Mouse (Mus musculus): ENCODE measurements around the gene Trap1.
A peak's percentile ranks its signal among the peaks of the same experiment; 100 is the strongest.
"Not testable (repeated sequence)": the region's sequence is repeated elsewhere in the genome, so short reads cannot be mapped to it uniquely, and the experiment has no call there.

The Trap1 gene

DNA sequence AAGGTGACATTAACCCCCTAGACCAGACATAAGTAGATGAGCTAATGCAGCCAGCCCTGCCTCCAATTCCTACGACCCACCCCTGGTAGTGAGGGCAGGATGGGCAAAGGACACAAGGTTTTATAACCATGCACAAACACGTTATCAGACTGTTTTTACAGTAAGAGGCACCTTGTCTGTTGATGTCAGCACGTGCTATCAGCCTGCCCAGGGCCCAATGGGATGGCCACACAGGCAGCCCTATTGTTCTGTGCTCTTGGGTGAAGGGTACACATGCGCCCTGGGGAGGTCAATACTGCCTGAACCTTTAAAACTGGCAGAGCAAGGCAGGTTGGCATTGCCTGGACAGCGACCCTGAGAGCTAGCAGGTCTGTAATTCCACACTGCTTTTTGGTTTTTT, 40.8 kb downstream of the Trap1 start, which contains the start of gene Dnase1:
Dnase1 (plus strand) TSS at position 136 of the 400 bp plus-strand sequence.
- DNase-seq (ENCODE audit: low spot score in 2 of 2), result no peak

DNA sequence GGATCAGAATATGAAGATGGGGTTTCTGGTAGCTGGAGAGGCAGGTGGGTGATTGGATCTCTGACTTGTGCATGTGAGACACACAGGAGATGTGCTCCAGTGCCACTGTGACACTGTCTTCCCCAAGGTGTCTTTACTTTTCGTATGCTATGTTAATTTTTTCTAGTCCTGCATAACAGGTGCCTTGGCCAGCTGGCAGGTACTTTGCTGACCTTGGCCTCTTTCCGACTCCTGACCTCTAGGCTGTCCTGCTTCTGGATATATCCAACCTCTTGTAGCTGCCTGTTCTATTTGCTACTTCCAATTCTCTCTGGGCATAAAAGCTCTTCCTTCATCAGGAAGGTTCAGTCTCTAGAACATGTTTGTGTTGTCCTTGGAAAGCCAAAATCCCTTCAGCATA, 42.1 kb downstream of the Trap1 start:
- no peak for DNase-seq (ENCODE audit: low spot score in 2 of 2)

DNA sequence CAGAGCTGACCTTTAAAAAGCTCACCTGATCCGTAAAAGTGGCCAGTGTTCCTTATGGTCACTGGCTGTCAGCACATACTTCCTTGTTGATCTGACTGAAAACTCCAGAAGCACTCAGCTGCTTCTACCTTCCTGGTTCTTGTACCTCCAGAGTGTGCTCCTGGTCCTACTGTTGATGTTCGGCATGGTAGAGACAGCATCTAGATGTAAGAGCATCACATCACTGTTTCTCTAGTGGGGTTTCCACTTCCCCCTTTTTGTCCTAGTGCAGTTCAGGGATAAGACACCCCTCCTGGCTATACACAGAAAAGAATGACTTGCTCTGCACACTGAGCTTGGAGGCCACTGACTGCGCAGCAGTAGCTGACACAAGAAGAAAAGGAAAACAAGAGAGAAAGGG, 43.2 kb downstream of the Trap1 start:
- no peak for DNase-seq (ENCODE audit: low spot score in 2 of 2)

DNA sequence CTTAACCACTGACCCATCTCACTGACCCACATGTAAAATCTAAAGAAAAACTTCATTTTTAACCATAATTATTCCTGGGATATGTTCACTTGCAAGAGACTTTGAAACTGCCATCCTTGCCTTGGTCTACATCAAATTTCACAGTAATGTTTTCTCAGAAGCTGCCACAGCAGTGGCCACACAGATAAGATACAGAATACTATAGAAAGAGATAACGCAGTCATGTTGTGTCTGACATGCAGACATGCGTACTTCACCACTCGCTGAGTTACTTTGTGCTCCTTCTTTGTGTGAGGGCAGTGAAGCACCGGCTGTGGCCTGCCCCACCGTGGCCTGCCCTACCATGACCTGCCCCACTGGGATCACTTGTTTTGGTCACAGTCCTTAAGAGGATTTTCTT, 43.7 kb downstream of the Trap1 start:
- DNase-seq (ENCODE audit: low spot score in 2 of 2), result no peak

DNA sequence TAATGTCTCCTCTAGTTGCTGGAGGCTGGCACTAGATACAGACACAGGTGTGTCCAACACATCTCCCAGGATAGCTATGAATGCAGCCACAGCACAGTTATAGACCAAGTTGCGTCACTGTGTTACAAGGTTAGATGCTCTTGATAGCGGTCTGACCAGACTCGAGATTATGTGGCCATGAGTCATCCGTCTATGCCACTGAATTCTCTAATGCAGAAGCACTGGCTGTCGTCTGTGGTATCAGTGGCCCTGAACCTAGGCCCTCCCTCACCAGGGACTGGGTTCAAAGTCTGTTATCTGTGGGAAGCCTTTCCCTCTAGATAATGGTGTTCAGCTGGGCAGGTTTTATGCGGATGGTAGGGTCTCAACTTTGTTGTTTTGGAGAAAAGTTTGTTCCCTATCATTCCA, 45.3 kb downstream of the Trap1 start:
- DNase-seq (ENCODE audit: low spot score in 2 of 2), result peak; percentile 8 to 21

DNA sequence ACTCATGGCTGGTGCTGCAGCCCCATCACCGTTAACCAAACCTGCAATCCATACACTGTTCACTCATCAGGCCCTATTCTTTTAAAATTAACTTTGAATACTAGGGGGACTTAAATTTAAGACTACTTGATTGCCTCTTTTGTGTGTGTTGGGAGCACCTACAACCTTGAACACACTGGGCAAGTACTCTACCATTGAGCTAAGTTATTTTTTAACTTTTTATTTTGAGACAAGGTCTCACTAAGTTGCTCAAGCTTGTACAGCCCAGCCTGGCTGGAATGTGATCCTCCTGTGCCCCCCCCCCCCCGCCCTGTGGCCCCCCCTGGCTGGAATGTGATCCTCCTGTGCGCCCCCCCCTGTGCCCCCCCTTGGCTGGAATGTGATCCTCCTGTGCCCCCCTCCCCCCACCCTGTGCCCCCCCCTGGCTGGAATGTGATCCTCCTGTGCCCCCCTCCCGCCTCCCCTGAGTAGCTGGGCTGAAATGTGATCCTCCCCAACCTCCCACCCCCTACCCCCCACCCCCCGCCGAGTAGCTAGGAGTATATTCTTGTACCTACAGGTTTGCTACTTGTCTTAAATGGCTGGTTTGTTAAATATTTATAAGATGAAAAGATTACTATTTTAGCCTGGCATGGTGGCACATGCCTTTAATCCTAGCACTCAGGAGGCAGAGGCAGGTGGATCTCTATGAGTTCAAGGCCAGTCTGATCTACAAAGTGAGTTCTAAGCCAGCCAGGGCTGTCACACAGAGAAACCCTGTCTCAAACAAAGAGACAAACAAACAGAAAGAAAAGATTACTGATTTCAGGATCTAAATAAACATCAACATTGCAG, 46.0 kb downstream of the Trap1 start:
- DNase-seq (ENCODE audit: low spot score in 2 of 2), result no peak

DNA sequence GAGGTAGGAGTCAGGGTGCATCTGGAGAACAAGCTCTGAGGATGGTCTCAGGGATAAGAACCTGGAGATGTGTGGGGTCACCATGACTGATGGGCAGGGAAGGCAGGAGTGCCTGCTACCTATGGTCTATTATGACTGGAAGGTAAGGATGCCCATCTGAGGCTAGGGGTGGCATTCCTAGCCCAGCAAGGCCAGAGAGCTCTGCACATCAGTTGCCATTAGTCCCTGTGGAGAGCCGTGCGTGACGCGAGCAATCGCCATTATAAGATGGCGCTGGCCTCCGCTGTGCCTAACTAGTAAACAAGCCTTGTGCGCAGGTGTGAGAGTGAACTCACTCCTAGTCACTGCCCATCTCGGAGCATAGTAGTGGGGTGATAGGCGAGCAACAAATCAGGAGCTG, 47.1 kb downstream of the Trap1 start:
- DNase-seq (ENCODE audit: low spot score in 2 of 2), result no peak

DNA sequence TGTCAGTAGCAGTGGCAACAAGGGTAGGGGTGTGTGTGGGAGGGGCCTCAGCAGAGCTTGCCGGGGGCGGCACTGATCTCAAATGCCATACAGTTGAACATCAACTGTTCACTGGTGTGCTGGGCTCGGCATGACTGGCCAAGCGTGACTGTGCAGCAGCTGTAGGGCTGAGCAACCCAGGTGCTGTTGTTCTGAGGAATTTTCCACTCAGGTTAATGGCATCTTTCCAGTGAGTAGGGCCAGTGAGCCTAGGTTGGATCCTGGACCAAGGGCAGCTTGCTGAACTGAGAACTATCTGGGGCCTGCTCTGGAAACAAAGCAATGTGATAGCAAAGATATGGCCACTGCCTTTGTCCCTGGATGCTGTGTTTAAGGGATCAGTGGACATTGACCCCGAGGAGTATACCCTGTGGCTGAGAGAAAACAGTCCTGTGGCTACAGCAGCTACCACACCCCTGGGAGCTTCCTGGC, 48.2 kb downstream of the Trap1 start:
- DNase-seq (ENCODE audit: low spot score in 2 of 2), result no peak

DNA sequence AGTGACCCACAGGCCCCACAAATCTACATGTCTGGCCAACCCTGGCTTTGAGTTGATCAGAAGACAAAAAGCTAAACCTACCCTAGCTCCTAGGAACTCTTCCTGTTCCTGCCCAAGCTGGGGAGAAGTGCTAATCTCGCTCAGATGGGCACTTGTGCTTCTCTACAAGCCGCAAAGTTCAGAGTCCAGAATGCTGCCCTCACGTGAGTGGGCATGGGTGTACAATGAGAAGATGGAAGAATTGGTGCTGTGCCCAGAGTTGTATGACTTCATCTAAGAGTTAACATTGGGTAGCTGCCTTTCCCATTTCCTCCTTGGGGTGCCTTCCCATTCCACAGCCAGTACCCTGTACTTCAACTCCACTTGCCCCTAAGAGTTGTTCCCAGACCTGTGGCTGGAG, 50.4 kb downstream of the Trap1 start:
- no peak for DNase-seq (ENCODE audit: low spot score in 2 of 2)

DNA sequence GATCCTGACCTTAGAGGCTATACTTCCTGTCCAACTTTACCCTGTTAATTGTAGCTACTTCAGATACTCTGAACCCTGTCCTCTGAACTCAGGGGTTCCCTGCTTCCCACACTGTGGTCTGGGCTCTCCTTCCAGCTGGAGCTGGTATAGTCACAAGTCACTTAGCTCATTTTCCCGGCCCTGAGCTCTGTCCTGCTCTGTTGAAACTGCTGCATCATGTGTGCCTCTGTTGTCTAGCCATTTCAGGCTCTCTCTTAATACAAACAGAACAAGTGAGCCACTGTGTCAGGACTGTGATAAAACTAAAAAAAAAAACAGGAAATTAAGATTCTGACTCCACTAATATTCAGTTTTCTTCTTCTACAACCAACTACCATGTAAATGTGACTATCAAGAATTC, 51.0 kb downstream of the Trap1 start:
- no peak for DNase-seq (ENCODE audit: low spot score in 2 of 2)

DNA sequence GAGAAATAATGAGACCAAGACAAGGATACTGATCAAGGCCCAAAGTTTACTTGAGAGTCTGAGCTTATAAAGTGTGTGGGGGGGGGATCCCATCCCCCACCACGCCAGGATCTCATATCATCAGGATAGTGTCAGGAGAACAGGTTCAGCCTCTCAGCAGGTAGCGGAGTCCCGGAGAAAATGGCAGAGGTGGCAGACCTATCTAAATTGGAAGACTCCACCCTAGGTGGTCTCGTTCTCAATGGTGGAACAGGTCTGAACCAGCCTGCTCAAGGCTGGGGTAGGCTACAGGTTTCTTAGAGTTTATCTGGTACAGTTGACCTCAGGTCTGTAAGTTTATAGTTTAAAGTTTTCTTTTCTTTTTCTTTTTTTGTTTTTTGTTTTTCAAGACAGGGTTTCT, 54.9 kb downstream of the Trap1 start:
- no peak for DNase-seq (ENCODE audit: low spot score in 2 of 2)

DNA sequence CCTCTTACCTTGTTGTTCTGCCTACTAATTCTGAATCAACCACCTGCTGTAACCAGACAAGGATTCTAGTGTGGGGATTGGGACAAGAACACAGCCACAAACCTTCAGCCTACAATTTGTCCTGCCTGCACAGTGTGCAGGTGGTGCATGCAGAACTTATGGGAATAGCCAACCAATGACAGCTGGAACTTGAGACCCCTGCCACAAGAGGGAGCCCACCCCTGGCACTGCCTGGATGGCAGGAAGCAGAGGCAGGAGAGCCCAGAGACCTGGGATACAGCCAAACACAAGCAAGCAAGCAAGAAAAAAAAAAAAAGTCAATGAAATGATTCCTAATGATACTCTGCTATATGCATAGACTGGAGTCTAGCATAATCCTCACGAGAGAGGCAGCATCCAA, 56.4 kb downstream of the Trap1 start:
- no peak for DNase-seq (ENCODE audit: low spot score in 2 of 2)

DNA sequence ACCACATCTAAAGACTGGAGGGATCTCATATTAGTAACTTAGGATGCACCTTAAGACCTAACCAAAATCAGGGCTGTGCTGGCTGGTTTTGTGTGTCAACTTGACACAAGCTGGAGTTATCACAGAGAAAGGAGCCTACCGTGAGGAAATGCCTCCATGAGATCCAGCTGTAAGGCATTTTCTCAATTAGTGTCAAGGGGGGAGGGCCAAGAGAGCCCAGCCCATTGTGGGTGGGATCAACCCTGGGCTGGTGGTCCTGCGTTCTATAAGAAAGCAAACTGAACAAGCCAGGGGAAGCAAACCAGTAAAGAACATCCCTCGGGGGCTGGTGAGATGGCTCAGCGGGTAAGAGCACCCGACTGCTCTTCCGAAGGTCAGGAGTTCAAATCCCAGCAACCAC, 60.2 kb downstream of the Trap1 start:
- DNase-seq (ENCODE audit: low spot score in 2 of 2), result not testable (repeated sequence)

DNA sequence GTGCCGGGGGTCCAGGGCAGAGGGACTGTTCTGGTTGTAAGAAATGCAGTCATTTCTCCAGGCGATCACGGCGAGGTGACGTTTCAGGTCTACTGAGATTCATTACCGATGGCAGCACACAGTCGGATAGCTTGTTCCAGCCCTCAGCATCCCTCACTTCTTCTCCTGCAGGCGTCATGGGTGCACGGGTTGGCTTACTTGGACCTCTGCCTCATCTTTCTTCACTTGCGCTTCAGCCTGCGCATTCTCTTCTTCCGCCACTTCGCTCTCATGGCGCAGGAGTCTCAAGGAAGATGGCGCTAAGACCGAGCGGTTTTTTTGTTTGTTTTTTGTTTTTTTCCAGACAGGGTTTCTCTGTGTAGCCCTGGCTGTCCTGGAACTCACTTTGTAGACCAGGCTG, 60.8 kb downstream of the Trap1 start:
- not testable (repeated sequence) for DNase-seq (ENCODE audit: low spot score in 2 of 2)

DNA sequence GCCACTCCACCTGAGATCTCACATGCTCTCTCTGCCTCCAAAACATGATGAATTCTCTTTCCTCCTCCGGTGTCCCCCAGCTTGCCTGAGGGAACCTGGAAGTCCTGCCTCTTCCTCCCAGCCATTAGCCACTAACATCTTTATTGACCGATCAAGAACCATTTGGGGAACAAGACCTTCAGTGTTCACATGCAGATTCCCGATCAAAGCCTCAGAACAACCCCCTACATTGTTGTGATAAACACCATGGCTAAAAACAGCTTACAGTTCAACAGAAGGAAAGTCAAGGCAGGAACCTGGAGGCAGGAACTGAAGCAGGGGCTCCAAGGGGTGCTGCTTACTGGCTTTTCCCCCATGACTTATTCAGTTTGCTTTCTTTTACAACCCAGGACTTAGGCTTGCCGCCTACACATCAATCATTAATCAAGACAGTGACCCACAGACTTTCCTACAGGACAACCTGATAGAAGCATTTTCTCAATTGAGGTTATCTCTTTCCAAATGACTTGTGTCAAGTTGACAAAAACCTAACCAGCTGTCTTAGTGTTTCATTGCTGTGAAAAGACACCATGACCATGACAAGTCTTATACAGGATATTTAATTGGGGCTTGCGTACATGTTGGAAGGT, 63.5 kb downstream of the Trap1 start:
- DNase-seq (ENCODE audit: low spot score in 2 of 2), result no peak

DNA sequence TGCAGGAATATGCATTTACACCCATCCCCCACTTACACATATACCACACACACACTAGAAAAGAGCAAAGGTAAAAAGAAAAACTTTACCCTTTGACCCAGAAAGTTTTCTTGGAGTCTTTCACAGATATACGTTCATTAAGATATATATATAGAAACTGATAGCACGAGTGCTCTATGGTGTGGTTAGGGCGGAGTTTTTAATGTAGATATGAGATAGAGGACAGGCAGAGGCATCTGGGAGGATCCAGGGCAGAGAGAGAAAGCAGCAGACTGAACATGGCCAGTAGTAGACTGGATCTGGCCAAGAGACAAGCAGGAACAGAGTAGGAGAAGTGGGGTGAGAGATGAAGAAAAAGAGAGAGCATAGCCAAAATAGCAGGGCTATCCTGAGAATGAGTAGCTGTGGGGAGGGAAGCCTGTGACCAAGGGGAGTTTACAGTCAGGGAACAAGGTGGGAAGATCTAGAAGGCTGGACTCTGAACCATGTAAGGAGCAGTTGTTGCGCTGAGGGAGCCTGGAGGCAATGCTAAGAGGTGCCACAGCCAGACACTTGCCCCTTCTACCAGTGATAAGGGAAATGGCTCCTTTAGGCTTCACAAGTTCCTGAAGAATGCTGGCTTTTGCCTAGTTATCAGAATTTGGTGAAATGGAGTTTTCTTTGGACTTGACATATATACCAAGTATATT, 64.6 kb downstream of the Trap1 start:
- no peak for DNase-seq (ENCODE audit: low spot score in 2 of 2)

DNA sequence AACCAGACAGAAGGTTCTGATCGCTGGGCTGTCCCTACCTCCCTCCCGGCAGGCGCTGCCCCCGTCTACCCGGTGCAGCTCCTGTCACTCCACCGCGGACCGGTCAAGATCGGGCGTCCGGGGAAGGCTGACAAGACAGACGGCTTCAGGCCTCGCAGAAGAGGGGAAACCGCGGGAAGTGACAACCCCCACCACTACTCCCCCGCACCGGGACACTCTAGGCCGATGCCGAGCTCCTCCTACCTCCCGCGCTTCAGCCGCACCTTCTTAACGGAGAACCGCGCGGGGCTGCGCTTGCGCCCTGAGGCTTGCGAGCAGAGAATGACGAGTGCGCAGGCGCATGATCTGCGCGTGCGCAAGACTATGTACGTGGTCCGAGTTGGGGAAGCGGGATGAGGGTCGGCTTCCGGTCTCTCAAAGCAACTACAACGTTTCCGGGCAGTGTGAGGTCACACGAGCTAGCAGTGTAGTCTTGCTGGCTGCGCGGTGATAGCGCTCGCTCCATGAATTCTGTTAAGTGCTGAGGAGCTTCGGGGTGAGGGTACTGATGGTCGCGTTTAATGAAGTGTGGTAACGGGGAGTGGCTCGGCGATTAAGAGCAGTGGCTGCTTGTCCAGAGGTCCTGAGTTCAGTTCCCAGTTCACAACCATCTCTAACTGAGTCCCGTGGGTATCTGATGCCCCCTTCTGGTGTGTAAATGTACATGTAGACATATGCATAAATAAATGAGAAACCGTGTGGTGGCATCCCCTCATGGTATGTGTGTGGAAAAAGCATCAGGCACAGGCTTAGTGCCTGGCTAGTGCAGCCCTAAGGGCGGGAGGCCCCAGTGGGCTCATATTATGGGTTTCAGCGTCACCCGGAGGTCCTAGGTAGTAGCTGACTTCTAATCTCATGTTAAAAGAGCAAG, 73.9 kb downstream of the Trap1 start, which contains the start of gene Slx4:
Slx4 (minus strand) TSS at position 282 of the 910 bp plus-strand sequence.
- DNase-seq (ENCODE audit: low spot score in 2 of 2), result peak; percentile 94 to 96
